Mouse (Mus musculus): ENCODE results near the gene Ppib. TPM values are rescaled to one million over a fixed set of nuclear protein-coding genes. Genes with fewer than 3 reads are reported as not detected.

Ppib gene
- total and polyA plus RNA-seq, 3 experiments, result 268 to 550 (median 477) TPM

GRCm38 (mm10) chr9:66087062-66087461 is 27.0 kb downstream of the Ppib start:
- no peak for DNase-seq (ENCODE audit: extremely low read depth)
- H3K79me2 ChIP-seq (replicated peaks; ENCODE audit: control insufficient read depth, extremely low read depth, insufficient read depth, poor library complexity, severe bottlenecking), result no peaks in the 10 kb centered on the region
- H3K27me3 ChIP-seq (replicated peaks), result no peaks in the 10 kb centered on the region
- H3K9me3 ChIP-seq (replicated peaks; ENCODE audit: low read length), result no peaks in the 10 kb centered on the region
- no peak overlapping the region for H3K27ac ChIP-seq (ENCODE audit: insufficient read depth, low read depth)
- no peak overlapping the region for H3K9ac ChIP-seq (ENCODE audit: insufficient read depth, low read depth)
- H3K4me1 ChIP-seq (ENCODE audit: control insufficient read depth in 1 of 2, insufficient read depth in 2 of 2), result peaks cover 6 to 18% of the 10 kb centered on the region in 2 experiments
- dilution Hi-C loops (cut with MboI; ENCODE audit: extremely low pct_ligation_motif_present, extremely low pct_unique_long_range_greater_than_20kb, low sequenced_read_pairs) (no loop called here), in situ Hi-C loops (cut with MboI; ENCODE audit: low pct_ligation_motif_present, low pct_unique_long_range_greater_than_20kb, low sequenced_read_pairs) (no loop called here)
- H3K4me3 ChIP-seq (replicated peaks in 1 of 3; ENCODE audit: low read depth in 2 of 3, low read length in 2 of 3, poor library complexity in 1 of 3), result no peak overlapping the region
- peaks cover 45 to 70% of the 10 kb centered on the region in 2 experiments for H3K36me3 ChIP-seq (replicated peaks in 1 of 2; ENCODE audit: control insufficient read depth in 1 of 2, insufficient read depth in 1 of 2, low read length in 1 of 2)
- H3K4me2 ChIP-seq (ENCODE audit: insufficient read depth, low read depth, poor library complexity, severe bottlenecking), result no peak overlapping the region
- TF ChIP-seq E2F4 (IDR thresholded peaks at IDR 0.05; ENCODE audit: insufficient replicate concordance, low read depth, low read length), result no peak
- TF ChIP-seq POLR2AphosphoS2 (IDR thresholded peaks at IDR 0.05; ENCODE audit: low read depth, low read length), result no peak
- no peak for TF ChIP-seq ZKSCAN1 (IDR thresholded peaks at IDR 0.05; ENCODE audit: borderline replicate concordance, low read depth, low read length)
- no peak for TF ChIP-seq SIN3A (IDR thresholded peaks at IDR 0.05; ENCODE audit: low read length)
- no peak for TF ChIP-seq ELF1 (IDR thresholded peaks at IDR 0.05; ENCODE audit: low read depth, low read length)
- no peak for TF ChIP-seq CTCF (conservative IDR thresholded peaks at IDR 0.05 in 1 of 2, IDR thresholded peaks at IDR 0.05 in 1 of 2; ENCODE audit: low read depth in 2 of 2, low read length in 2 of 2)
- no peak for TF ChIP-seq JUND (conservative IDR thresholded peaks at IDR 0.05; ENCODE audit: low read depth, low read length)
- TF ChIP-seq EP300 (IDR thresholded peaks at IDR 0.05; ENCODE audit: low read length), result no peak
- no peak for TF ChIP-seq MEF2A (IDR thresholded peaks at IDR 0.05; ENCODE audit: borderline replicate concordance, low read depth, low read length)
- TF ChIP-seq ZMIZ1 (IDR thresholded peaks at IDR 0.05; ENCODE audit: low read depth, low read length), result no peak
- TF ChIP-seq IRF4 (IDR thresholded peaks at IDR 0.05; ENCODE audit: low read depth, low read length), result no peak
- no peak for TF ChIP-seq SMC3 (IDR thresholded peaks at IDR 0.05; ENCODE audit: low read depth, low read length)
- TF ChIP-seq GABPA (IDR thresholded peaks at IDR 0.05; ENCODE audit: insufficient replicate concordance, low read depth, low read length), result no peak
- no peak for TF ChIP-seq NRF1 (IDR thresholded peaks at IDR 0.05; ENCODE audit: low read depth, low read length)
- TF ChIP-seq RCOR1 (conservative IDR thresholded peaks at IDR 0.05; ENCODE audit: low read depth, low read length), result no peak
- TF ChIP-seq MAX (IDR thresholded peaks at IDR 0.05; ENCODE audit: low read length), result no peak

GRCm38 (mm10) chr9:66088411-66088810 is 28.4 kb downstream of the Ppib start:
- dilution Hi-C loops (cut with MboI; ENCODE audit: extremely low pct_ligation_motif_present, extremely low pct_unique_long_range_greater_than_20kb, low sequenced_read_pairs) (no loop called here), in situ Hi-C loops (cut with MboI; ENCODE audit: low pct_ligation_motif_present, low pct_unique_long_range_greater_than_20kb, low sequenced_read_pairs) (no loop called here)
- no peak overlapping the region for H3K4me2 ChIP-seq (ENCODE audit: insufficient read depth, low read depth, poor library complexity, severe bottlenecking)
- H3K27ac ChIP-seq (ENCODE audit: insufficient read depth, low read depth), result no peak overlapping the region
- H3K9me3 ChIP-seq (replicated peaks; ENCODE audit: low read length), result no peaks in the 10 kb centered on the region
- no peak overlapping the region for H3K4me3 ChIP-seq (replicated peaks in 1 of 3; ENCODE audit: low read depth in 2 of 3, low read length in 2 of 3, poor library complexity in 1 of 3)
- H3K4me1 ChIP-seq (ENCODE audit: control insufficient read depth in 1 of 2, insufficient read depth in 2 of 2), result peaks cover 0 to 9% of the 10 kb centered on the region in 2 experiments; a peak in 2 of 4 replicates
- peak; percentile 40 for DNase-seq (ENCODE audit: extremely low read depth)
- no peaks in the 10 kb centered on the region for H3K79me2 ChIP-seq (replicated peaks; ENCODE audit: control insufficient read depth, extremely low read depth, insufficient read depth, poor library complexity, severe bottlenecking)
- H3K9ac ChIP-seq (ENCODE audit: insufficient read depth, low read depth), result no peak overlapping the region
- peaks cover 58 to 84% of the 10 kb centered on the region in 2 experiments for H3K36me3 ChIP-seq (replicated peaks in 1 of 2; ENCODE audit: control insufficient read depth in 1 of 2, insufficient read depth in 1 of 2, low read length in 1 of 2)
- no peaks in the 10 kb centered on the region for H3K27me3 ChIP-seq (replicated peaks)
- TF ChIP-seq CTCF (conservative IDR thresholded peaks at IDR 0.05 in 1 of 2, IDR thresholded peaks at IDR 0.05 in 1 of 2; ENCODE audit: low read depth in 2 of 2, low read length in 2 of 2), result peak; percentile 50 to 78
- peak; percentile 81 for TF ChIP-seq SMC3 (IDR thresholded peaks at IDR 0.05; ENCODE audit: low read depth, low read length)
- peak; percentile 68 for TF ChIP-seq RAD21 (IDR thresholded peaks at IDR 0.05; ENCODE audit: low read depth, low read length)
- TF ChIP-seq MAZ (IDR thresholded peaks at IDR 0.05; ENCODE audit: low read depth, low read length), result no peak
